Mouse (Mus musculus) CH12.LX (cell line): ENCODE measurements around the gene Whrn. TPM values are rescaled to one million over a fixed set of nuclear protein-coding genes. Genes with fewer than 3 reads are reported as not detected.

Experiments used
- DNase-seq: peaks from one replicate; pipeline ENCODE4 v3.0.0-alpha.2; 2013; ENCODE audit errors: extremely low read depth
- H3K27ac ChIP-seq: 2 replicates; pipeline ENCODE4 v1.5.1; 2012; ENCODE audit warnings: low read depth, mild to moderate bottlenecking, control low read depth, moderate library complexity; ENCODE audit not compliant: insufficient read depth
- H3K27me3 ChIP-seq: replicated peaks from 2 replicates; pipeline ENCODE3; 2012; ENCODE audit warnings: inconsistent platforms
- H3K36me3 ChIP-seq, 2 experiments: replicated peaks in 1 of 2; 2 replicates each; pipeline versions ENCODE3 to v1.6.1; 2012; ENCODE audit warnings: inconsistent platforms in 1 of 2, low read length in 1 of 2, mild to moderate bottlenecking in 1 of 2, mixed read lengths in 1 of 2, moderate library complexity in 1 of 2; ENCODE audit not compliant: control insufficient read depth in 1 of 2, insufficient read depth in 1 of 2
- H3K4me1 ChIP-seq, 2 experiments: 2 replicates each; pipeline ENCODE4 v1.6.1; 2012; ENCODE audit warnings: inconsistent platforms in 1 of 2, moderate library complexity in 1 of 2; ENCODE audit not compliant: insufficient read depth in 2 of 2, control insufficient read depth in 1 of 2
- H3K4me2 ChIP-seq: 2 replicates; pipeline ENCODE4 v1.6.1; 2012; ENCODE audit warnings: low read depth, mild to moderate bottlenecking, control low read depth; ENCODE audit not compliant: poor library complexity, insufficient read depth, severe bottlenecking
- H3K4me3 ChIP-seq, 3 experiments: fragments of 150-350 bp in 1 of 3; sonication (generic) in 1 of 3; replicated peaks in 1 of 3; 2 replicates each; pipeline versions ENCODE3 to v1.5.1; 2011 to 2012; ENCODE audit warnings: low read depth in 2 of 3, low read length in 2 of 3, mild to moderate bottlenecking in 2 of 3, moderate library complexity in 2 of 3, control low read depth in 1 of 3, improper control_type of control experiment in 1 of 3, inconsistent platforms in 1 of 3, mixed read lengths in 1 of 3; ENCODE audit not compliant: poor library complexity in 1 of 3
- H3K79me2 ChIP-seq: replicated peaks from 2 replicates; pipeline ENCODE4 v1.6.1; 2012; ENCODE audit warnings: mild to moderate bottlenecking, moderate library complexity; ENCODE audit not compliant: control insufficient read depth, poor library complexity, insufficient read depth, severe bottlenecking; ENCODE audit errors: extremely low read depth
- H3K9ac ChIP-seq: 2 replicates; pipeline ENCODE4 v1.6.1; 2012; ENCODE audit warnings: low read depth, mild to moderate bottlenecking, control low read depth, moderate library complexity; ENCODE audit not compliant: insufficient read depth
- H3K9me3 ChIP-seq: replicated peaks from 2 replicates; pipeline ENCODE3; 2012; ENCODE audit warnings: low read length, inconsistent platforms, mixed read lengths
- BHLHE40 ChIP-seq: IDR thresholded peaks from 2 replicates; pipeline ENCODE4 v1.6.1; 2011; ENCODE audit warnings: mild to moderate bottlenecking, low read depth, low read length, improper control_type of control experiment
- CHD1 ChIP-seq: IDR thresholded peaks from 2 replicates; pipeline ENCODE4 v1.6.1; 2012; ENCODE audit warnings: low read depth, low read length, improper control_type of control experiment, inconsistent platforms
- CTCF ChIP-seq, 2 experiments: IDR thresholded peaks in 1 of 2; conservative IDR thresholded peaks in 1 of 2; 2 replicates each; pipeline ENCODE4 v1.5.1; 2011 to 2012; ENCODE audit warnings: low read depth in 2 of 2, low read length in 2 of 2, improper control_type of control experiment in 1 of 2, inconsistent platforms in 1 of 2, mild to moderate bottlenecking in 1 of 2, moderate library complexity in 1 of 2
- EP300 ChIP-seq: IDR thresholded peaks from 2 replicates; pipeline ENCODE4 v1.6.1; 2011; ENCODE audit warnings: low read length, improper control_type of control experiment
- ETS1 ChIP-seq: conservative IDR thresholded peaks from 2 replicates; pipeline ENCODE4 v1.6.1; 2012; ENCODE audit warnings: low read depth, mild to moderate bottlenecking, inconsistent platforms, low read length, improper control_type of control experiment, moderate library complexity
- HCFC1 ChIP-seq: IDR thresholded peaks from 2 replicates; pipeline ENCODE4 v1.6.1; 2012; ENCODE audit warnings: low read depth, mild to moderate bottlenecking, inconsistent platforms, low read length, improper control_type of control experiment
- IRF4 ChIP-seq: IDR thresholded peaks from 2 replicates; pipeline ENCODE4 v1.6.1; 2014; ENCODE audit warnings: low read depth, mild to moderate bottlenecking, inconsistent platforms, low read length, improper control_type of control experiment
- JUN ChIP-seq: IDR thresholded peaks from 2 replicates; pipeline ENCODE4 v1.6.1; 2011; ENCODE audit warnings: low read depth, mild to moderate bottlenecking, low read length, improper control_type of control experiment, moderate library complexity; ENCODE audit not compliant: insufficient read depth
- KAT2A ChIP-seq: IDR thresholded peaks from 2 replicates; pipeline ENCODE4 v1.6.1; 2012; ENCODE audit warnings: low read length, improper control_type of control experiment, inconsistent platforms; ENCODE audit not compliant: insufficient replicate concordance
- MAFK ChIP-seq: IDR thresholded peaks from 2 replicates; pipeline ENCODE4 v1.6.1; 2011; ENCODE audit warnings: low read length, improper control_type of control experiment; ENCODE audit not compliant: insufficient replicate concordance
- MAX ChIP-seq: IDR thresholded peaks from 2 replicates; pipeline ENCODE4 v1.6.1; 2011; ENCODE audit warnings: low read length, improper control_type of control experiment
- MEF2A ChIP-seq: IDR thresholded peaks from 2 replicates; pipeline ENCODE4 v1.6.1; 2014; ENCODE audit warnings: low read depth, mild to moderate bottlenecking, inconsistent platforms, low read length, improper control_type of control experiment, borderline replicate concordance
- MXI1 ChIP-seq: IDR thresholded peaks from 2 replicates; pipeline ENCODE4 v1.6.1; 2011; ENCODE audit warnings: mild to moderate bottlenecking, low read depth, low read length, improper control_type of control experiment
- NELFE ChIP-seq: IDR thresholded peaks from 2 replicates; pipeline ENCODE4 v1.6.1; 2011; ENCODE audit warnings: low read depth, low read length, improper control_type of control experiment
- NRF1 ChIP-seq: IDR thresholded peaks from 2 replicates; pipeline ENCODE4 v1.6.1; 2014; ENCODE audit warnings: low read depth, mild to moderate bottlenecking, inconsistent platforms, low read length, improper control_type of control experiment, moderate library complexity
- PAX5 ChIP-seq: IDR thresholded peaks from 2 replicates; pipeline ENCODE4 v1.6.1; 2012; ENCODE audit warnings: low read length, inconsistent platforms, mixed read lengths
- RAD21 ChIP-seq: IDR thresholded peaks from 2 replicates; pipeline ENCODE4 v1.6.1; 2011; ENCODE audit warnings: low read depth, mild to moderate bottlenecking, low read length, improper control_type of control experiment, moderate library complexity
- RCOR1 ChIP-seq: conservative IDR thresholded peaks from 2 replicates; pipeline ENCODE4 v1.6.1; 2012; ENCODE audit warnings: low read depth, mild to moderate bottlenecking, inconsistent platforms, low read length, improper control_type of control experiment
- SMC3 ChIP-seq: IDR thresholded peaks from 2 replicates; pipeline ENCODE4 v1.6.1; 2011; ENCODE audit warnings: low read depth, low read length, improper control_type of control experiment
- TBP ChIP-seq: conservative IDR thresholded peaks from 2 replicates; pipeline ENCODE4 v1.6.1; 2011; ENCODE audit warnings: low read depth, low read length, improper control_type of control experiment
- UBTF ChIP-seq: IDR thresholded peaks from 2 replicates; pipeline ENCODE4 v1.6.1; 2012; ENCODE audit warnings: low read depth, mild to moderate bottlenecking, inconsistent platforms, low read length, improper control_type of control experiment, moderate library complexity
- USF1 ChIP-seq: IDR thresholded peaks from 2 replicates; pipeline ENCODE4 v1.6.1; 2014; ENCODE audit warnings: low read depth, mild to moderate bottlenecking, inconsistent platforms, low read length, improper control_type of control experiment
- ZKSCAN1 ChIP-seq: IDR thresholded peaks from 2 replicates; pipeline ENCODE4 v1.6.1; 2012; ENCODE audit warnings: low read depth, inconsistent platforms, low read length, improper control_type of control experiment, borderline replicate concordance
- dilution Hi-C: fragments of 300-500 bp; cut with MboI; formaldehyde crosslinking; loops from 2 replicates; pipeline ENCODE4 v1.14.3; 2020; ENCODE audit warnings: low sequenced_read_pairs; ENCODE audit not compliant: extremely low pct_unique_long_range_greater_than_20kb, extremely low pct_ligation_motif_present
- in situ Hi-C: fragments of 300-500 bp; cut with MboI; formaldehyde crosslinking; loops from 3 replicates; pipeline ENCODE4 v1.14.3; 2019; ENCODE audit warnings: low sequenced_read_pairs, low pct_ligation_motif_present, low pct_unique_long_range_greater_than_20kb, mixed read lengths
- polyA plus RNA-seq: library from polyadenylated mRNA; unstranded; fragments of >175 nt; gene quantifications from 2 replicates; pipeline ENCODE4 v1.2.1, GENCODE M21; 2012; ENCODE audit warnings: low read depth; ENCODE audit not compliant: insufficient read length
- total RNA-seq, 2 experiments: library from RNA; depleted of rRNA; stranded (reverse); fragments of 300-350 nt in 1 of 2; fragments of >200 nt in 1 of 2; gene quantifications; 2 replicates each; pipeline ENCODE4 v1.2.3; 2012 to 2014

Gene Whrn
- total and polyA plus RNA-seq, 3 experiments: 0.99 to 9.4 (median 4.5) TPM

DNA sequence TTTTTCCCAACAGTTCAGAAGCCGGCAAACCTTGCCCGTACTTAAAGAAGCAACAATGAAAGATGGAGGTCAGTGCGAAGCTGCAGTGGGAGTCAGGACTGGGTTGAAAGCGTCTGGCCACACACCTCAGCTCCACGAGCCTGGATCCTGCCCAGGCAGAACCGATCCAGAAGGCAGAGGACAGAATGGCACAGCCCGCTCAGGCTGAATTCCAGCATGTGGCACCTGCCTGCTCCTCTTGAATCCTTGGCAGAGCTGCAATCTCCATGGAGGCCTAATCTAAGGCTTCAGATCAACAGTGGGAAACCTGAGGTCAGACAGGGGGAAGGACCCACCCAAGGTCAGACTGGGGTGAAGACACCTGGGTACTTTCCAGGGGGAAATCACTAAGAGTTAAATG is 54.2 kb downstream of the Whrn start:
- Histone ChIP-seq H3K79me2 (no peaks in the 10 kb centered on the region), H3K4me2 (no peak overlapping the region), H3K27ac (no peak overlapping the region), H3K9ac (no peak overlapping the region), H3K4me1 (peaks cover 0 to 34% of the 10 kb centered on the region in 2 experiments; a peak in 3 of 4 replicates), H3K27me3 (no peaks in the 10 kb centered on the region), H3K9me3 (peaks cover 9% of the 10 kb centered on the region), H3K4me3 (no peak overlapping the region), H3K36me3 (peaks cover 0 to 28% of the 10 kb centered on the region in 2 experiments)
- TF ChIP-seq MAFK (no peak), UBTF (no peak), MEF2A (no peak), SMC3 (no peak), CHD1 (no peak), NRF1 (no peak), ZKSCAN1 (no peak), EP300 (no peak), NELFE (no peak), JUN (no peak), HCFC1 (no peak), KAT2A (no peak), RCOR1 (no peak), TBP (no peak), RAD21 (no peak)
- dilution Hi-C loops: no loop called here
- no peak for DNase-seq
- in situ Hi-C loops: no loop called here

DNA sequence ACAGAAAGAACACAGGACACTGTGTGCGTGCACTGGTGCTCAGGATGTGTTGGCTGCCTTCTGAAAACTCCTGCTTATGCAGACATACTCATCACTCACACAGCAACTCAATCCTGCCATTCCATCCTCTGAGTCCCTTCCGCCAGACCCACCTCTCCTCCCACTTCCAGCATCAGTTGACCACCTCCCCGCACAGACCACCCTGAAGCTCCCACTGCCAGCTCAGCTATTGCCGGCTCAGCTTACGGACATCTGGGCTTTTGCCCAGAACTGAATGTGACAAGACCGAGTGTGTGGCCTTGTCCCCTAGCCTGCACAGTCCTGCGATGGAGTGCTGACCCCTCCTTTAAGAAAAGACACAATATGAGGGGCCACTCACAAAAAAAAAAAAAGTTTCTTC is 55.5 kb downstream of the Whrn start:
- H3K4me3 ChIP-seq: no peak overlapping the region
- H3K9me3 ChIP-seq: peaks cover 3% of the 10 kb centered on the region
- no peaks in the 10 kb centered on the region for H3K79me2 ChIP-seq
- DNase-seq: no peak
- H3K9ac ChIP-seq: no peak overlapping the region
- H3K4me1 ChIP-seq: peaks cover 0 to 26% of the 10 kb centered on the region in 2 experiments; a peak in 3 of 4 replicates
- peaks cover 0 to 26% of the 10 kb centered on the region in 2 experiments for H3K36me3 ChIP-seq
- dilution Hi-C loops: no loop called here
- H3K27ac ChIP-seq: no peak overlapping the region
- H3K4me2 ChIP-seq: no peak overlapping the region
- in situ Hi-C loops: no loop called here
- H3K27me3 ChIP-seq: no peaks in the 10 kb centered on the region
- TF ChIP-seq NELFE: no peak
- no peak for TF ChIP-seq USF1
- no peak for TF ChIP-seq MEF2A
- TF ChIP-seq RAD21: no peak
- no peak for TF ChIP-seq KAT2A
- TF ChIP-seq PAX5: no peak
- no peak for TF ChIP-seq MAX
- TF ChIP-seq IRF4: no peak
- no peak for TF ChIP-seq MXI1
- no peak for TF ChIP-seq CTCF (conservative IDR thresholded peaks at IDR 0.05 in 1 of 2, IDR thresholded peaks at IDR 0.05 in 1 of 2; ENCODE audit: low read depth in 2 of 2, low read length in 2 of 2)
- no peak for TF ChIP-seq BHLHE40
- no peak for TF ChIP-seq HCFC1
- no peak for TF ChIP-seq ETS1
- no peak for TF ChIP-seq NRF1
